Mouse (Mus musculus) liver, adult 2 months (tissue): Measurements from ENCODE around the gene E4f1. TPM values are rescaled to one million over a fixed set of nuclear protein-coding genes. Genes with fewer than 3 reads are reported as not detected.

ENCODE experiments used
- DNase-seq: peaks from one replicate; pipeline ENCODE4 v3.0.0-alpha.2; 2011; ENCODE audit warnings: low read depth, low spot score; ENCODE audit errors: extremely low read depth
- H3K27ac ChIP-seq: fragments of 200-500 bp; replicated peaks from 2 replicates; pipeline ENCODE4 v1.5.1; 2012; ENCODE audit warnings: low read depth, mild to moderate bottlenecking, control low read depth, inconsistent platforms, low read length; ENCODE audit not compliant: insufficient read depth
- H3K27me3 ChIP-seq: fragments of 200-500 bp; 2 replicates; pipeline ENCODE4 v1.6.1; 2012; ENCODE audit warnings: mild to moderate bottlenecking, moderate library complexity, low read length, inconsistent platforms; ENCODE audit not compliant: control insufficient read depth, insufficient read depth
- H3K36me3 ChIP-seq: fragments of 200-500 bp; 2 replicates; pipeline ENCODE4 v1.6.1; 2012; ENCODE audit warnings: low read length, inconsistent platforms; ENCODE audit not compliant: control insufficient read depth, insufficient read depth
- H3K4me1 ChIP-seq: fragments of 200-500 bp; 2 replicates; pipeline ENCODE4 v1.6.1; 2011; ENCODE audit warnings: low read length; ENCODE audit not compliant: control insufficient read depth, insufficient read depth
- H3K4me3 ChIP-seq: fragments of 200-500 bp; 2 replicates; pipeline ENCODE4 v1.5.1; 2011; ENCODE audit warnings: low read depth, mild to moderate bottlenecking, control low read depth, low read length, moderate library complexity; ENCODE audit not compliant: insufficient read depth
- H3K79me2 ChIP-seq: fragments of 200-500 bp; 2 replicates; pipeline ENCODE4 v1.6.1; 2012; ENCODE audit warnings: inconsistent platforms, mild to moderate bottlenecking, low read length, moderate library complexity; ENCODE audit not compliant: control insufficient read depth, insufficient read depth
- H3K9ac ChIP-seq: fragments of 200-500 bp; 2 replicates; pipeline ENCODE4 v1.6.1; 2012; ENCODE audit warnings: low read depth, mild to moderate bottlenecking, control low read depth, inconsistent platforms, low read length
- CTCF ChIP-seq: fragments of 200-500 bp; IDR thresholded peaks from 2 replicates; pipeline ENCODE4 v1.5.1; 2011; ENCODE audit warnings: low read depth, low read length, control low read depth
- POLR2A ChIP-seq: fragments of 200-500 bp; IDR thresholded peaks from 2 replicates; pipeline ENCODE4 v1.6.1; 2011; ENCODE audit warnings: low read length, control low read depth; ENCODE audit not compliant: insufficient read depth; ENCODE audit errors: extremely low read depth
- WGBS: fragments of 180-500 bp; shearing (Covaris S2); methylation state at CpG from one replicate; pipeline ENCODE4 v1.1.7; 2018; 5-methylcytosine and 5-hydroxymethylcytosine counted together
- polyA plus RNA-seq: library from polyadenylated mRNA; depleted of rRNA; stranded (reverse); fragments of >200 nt; gene quantifications from 2 replicates; pipeline ENCODE4 v1.2.3, GENCODE M21; 2012
- total RNA-seq: library from RNA; depleted of rRNA; stranded (reverse); fragments of >200 nt; gene quantifications from 2 replicates; pipeline ENCODE4 v1.2.3, GENCODE M21; 2014

E4f1 gene
- total and polyA plus RNA-seq, 2 experiments = 6.7 to 33.3 TPM

DNA sequence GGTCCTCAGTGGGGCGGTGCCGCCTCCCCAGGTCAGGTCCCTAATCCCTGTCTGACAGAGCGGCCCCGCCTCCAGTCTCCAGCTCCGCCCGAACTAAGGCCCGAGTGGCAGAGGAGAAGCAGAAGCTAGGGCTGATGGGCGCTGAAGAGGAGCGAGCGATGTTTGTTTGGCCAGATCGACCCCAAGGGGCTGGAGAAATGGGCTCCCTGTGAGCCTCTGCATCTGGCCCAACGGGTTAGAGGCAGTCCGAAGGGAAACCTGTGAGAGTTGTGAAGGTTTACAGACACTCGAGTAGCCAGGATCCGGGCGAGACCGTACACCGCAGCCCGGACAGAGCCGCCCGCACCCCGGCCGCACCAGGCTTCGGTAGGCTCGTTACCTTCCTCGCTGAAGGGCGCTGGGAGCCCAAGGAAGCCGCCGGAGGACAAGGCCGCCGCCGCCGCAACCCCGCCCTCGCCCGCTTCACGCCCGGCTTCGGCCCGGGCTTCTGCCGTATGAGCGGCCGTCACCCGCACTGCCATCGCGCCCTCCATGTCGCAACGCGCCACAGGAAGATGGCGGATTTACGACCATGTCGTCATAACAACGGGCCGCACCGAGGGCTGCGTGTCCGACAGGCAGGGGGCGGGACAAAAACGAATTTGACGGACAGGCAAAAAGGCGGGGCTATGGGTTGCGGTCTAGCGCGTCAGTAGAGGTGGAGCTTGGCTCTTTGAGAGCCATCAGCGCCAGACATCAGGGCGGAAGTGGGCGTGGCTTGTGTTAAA, 15.2 kb downstream of the E4f1 start:
- DNase-seq = peak; percentile 97
- peak overlapping the region; percentile 85 for H3K9ac ChIP-seq
- no peaks in the 10 kb centered on the region; the same call in 1 of the 2 replicates for H3K79me2 ChIP-seq
- TF ChIP-seq CTCF = no peak
- peak; percentile 94 for TF ChIP-seq POLR2A
- no peaks in the 10 kb centered on the region for H3K27me3 ChIP-seq
- H3K36me3 ChIP-seq = peaks cover 2% of the 10 kb centered on the region; the same call in 1 of the 2 replicates
- H3K27ac ChIP-seq = peak overlapping the region; percentile 86
- under 1% methylated on average over 67 of the region's 67 CpGs for WGBS
- peak overlapping the region; percentile 63 for H3K4me3 ChIP-seq
- peaks cover 4% of the 10 kb centered on the region for H3K4me1 ChIP-seq

DNA sequence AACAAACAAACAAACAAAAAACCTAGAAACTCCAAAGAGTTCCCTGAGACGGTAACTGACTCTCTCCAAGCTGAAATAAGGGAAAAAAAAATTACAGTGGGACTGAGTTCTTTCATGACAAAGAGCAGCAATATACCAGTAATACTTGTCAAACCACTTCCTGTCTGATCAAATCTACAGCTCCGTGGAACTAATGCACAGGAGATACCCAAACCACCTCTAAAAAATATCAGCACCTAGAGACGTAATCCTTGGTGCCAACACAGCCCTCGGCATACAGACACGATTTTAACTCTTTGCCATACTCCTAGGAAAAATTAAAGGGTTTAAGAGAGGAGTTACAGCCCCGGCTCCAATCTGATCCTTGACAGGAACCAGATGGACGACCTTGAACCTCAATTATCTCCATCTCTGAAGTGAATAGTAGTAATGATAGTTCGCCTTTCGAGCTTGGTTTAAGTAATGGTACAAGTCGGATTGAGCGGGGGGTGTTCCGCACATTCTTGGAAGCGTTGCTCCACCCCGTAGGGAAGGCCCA, 15.8 kb downstream of the E4f1 start:
- TF ChIP-seq CTCF (no peak), POLR2A (no peak)
- Histone ChIP-seq H3K36me3 (peaks cover 2% of the 10 kb centered on the region; the same call in 1 of the 2 replicates), H3K79me2 (no peaks in the 10 kb centered on the region; the same call in 1 of the 2 replicates), H3K27ac (no peak overlapping the region; the same call in 1 of the 2 replicates), H3K27me3 (no peaks in the 10 kb centered on the region), H3K4me3 (peak overlapping the region; percentile 63), H3K4me1 (peaks cover 4% of the 10 kb centered on the region), H3K9ac (peak overlapping the region; percentile 23; the same call in 1 of the 2 replicates)
- 3% methylated on average over 14 of the region's 14 CpGs for WGBS
- no peak for DNase-seq

DNA sequence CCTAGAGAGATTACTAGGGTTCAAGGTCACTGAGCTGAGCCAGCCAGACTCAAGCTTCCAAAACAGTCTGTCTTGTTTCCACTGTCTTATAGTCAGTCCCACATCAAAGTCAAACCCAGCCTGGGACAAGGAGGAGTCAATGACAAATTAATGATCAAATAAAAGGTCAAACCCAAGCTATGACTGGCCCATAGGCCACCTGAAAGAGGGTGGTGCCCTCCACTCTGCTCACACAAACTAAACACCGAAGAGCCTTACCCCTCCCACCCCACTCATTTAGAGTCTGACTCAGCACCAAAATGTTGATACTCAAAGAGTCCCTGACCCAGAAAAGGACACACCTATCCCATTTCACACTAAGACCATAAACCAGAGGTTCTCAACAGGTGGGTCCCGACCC, 16.7 kb downstream of the E4f1 start:
- Histone ChIP-seq H3K4me3 (no peak overlapping the region), H3K4me1 (peaks cover 4% of the 10 kb centered on the region), H3K27ac (no peak overlapping the region)

DNA sequence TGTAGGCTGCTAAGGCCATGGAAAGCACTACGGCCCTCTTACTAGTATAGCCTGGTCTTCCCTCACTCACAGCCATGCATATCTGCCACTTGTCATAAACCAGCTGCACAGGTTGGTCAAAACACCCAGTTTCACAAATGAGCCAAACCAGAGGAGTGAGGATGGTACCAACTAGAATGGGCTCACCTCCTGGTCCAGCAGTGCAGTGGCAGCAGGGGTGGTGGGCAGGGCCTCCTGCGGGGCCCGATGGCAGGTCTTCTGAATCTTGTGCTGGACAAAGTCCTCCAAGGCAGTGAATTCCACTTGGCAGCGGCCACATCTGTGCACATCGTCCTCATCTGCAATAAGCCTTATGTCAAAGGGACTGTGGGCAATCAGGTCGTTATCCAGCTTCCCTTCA, 18.9 kb downstream of the E4f1 start:
- TF ChIP-seq POLR2A = no peak
- no peak for TF ChIP-seq CTCF
- H3K36me3 ChIP-seq = peaks cover 9% of the 10 kb centered on the region; the same call in 1 of the 2 replicates

More for the DNA sequence above, 16.7 kb downstream of the E4f1 start:
- Histone ChIP-seq H3K79me2 (no peaks in the 10 kb centered on the region; the same call in 1 of the 2 replicates), H3K36me3 (peaks cover 4% of the 10 kb centered on the region; the same call in 1 of the 2 replicates), H3K27me3 (no peaks in the 10 kb centered on the region), H3K9ac (no peak overlapping the region)
- TF ChIP-seq CTCF (no peak), POLR2A (no peak)
- 52% methylated on average over 2 of the region's 2 CpGs for WGBS
- no peak for DNase-seq

DNA sequence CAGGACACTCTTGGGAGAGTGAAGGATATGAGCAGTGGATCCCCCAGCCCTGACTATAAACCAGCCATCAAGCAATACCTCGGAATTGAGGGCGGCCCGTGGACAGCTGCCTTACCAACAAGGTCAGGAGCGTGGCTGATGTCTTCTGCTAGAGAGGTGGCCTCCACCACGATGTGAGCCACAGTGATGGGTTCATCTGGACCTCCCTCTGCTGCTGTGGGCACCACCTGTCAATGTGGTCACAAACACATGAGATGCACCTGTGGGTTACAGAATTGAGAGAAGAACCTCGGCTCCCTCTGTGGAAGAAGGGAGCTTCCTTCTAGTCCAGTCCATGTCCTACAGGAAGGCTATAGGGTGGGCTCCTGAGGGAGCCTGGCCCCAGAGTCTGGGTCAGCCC, 20.6 kb downstream of the E4f1 start:
- Histone ChIP-seq H3K27me3 (no peaks in the 10 kb centered on the region), H3K9ac (no peak overlapping the region), H3K79me2 (no peaks in the 10 kb centered on the region; the same call in 1 of the 2 replicates), H3K4me3 (no peak overlapping the region), H3K36me3 (peaks cover 9% of the 10 kb centered on the region; the same call in 1 of the 2 replicates), H3K27ac (no peak overlapping the region), H3K4me1 (no peaks in the 10 kb centered on the region; the same call in 1 of the 2 replicates)
- WGBS = 93% methylated on average over 6 of the region's 6 CpGs
- DNase-seq = no peak
- no peak for TF ChIP-seq CTCF
- no peak for TF ChIP-seq POLR2A

More for the DNA sequence above, 18.9 kb downstream of the E4f1 start:
- H3K27me3 ChIP-seq = no peaks in the 10 kb centered on the region
- no peak overlapping the region for H3K9ac ChIP-seq
- 92% methylated on average over 6 of the region's 6 CpGs for WGBS
- no peak for DNase-seq
- peaks cover 4% of the 10 kb centered on the region for H3K4me1 ChIP-seq
- no peaks in the 10 kb centered on the region; the same call in 1 of the 2 replicates for H3K79me2 ChIP-seq
- H3K27ac ChIP-seq = no peak overlapping the region
- no peak overlapping the region for H3K4me3 ChIP-seq
